Mouse (Mus musculus) gastrocnemius, adult 8-10 months (tissue): ENCODE results near the gene Chrnb1. TPM values are rescaled to one million over a fixed set of nuclear protein-coding genes. Genes with fewer than 3 reads are reported as not detected.

Experiments
- DNase-seq, 2 experiments: peaks; one replicate each; pipeline ENCODE4 v3.0.0; 2022; ENCODE audit warnings: low spot score in 2 of 2
- total RNA-seq, 4 experiments: library from RNA; stranded (reverse); gene quantifications; 2 replicates each; pipeline ENCODE4 v1.2.4; 2022

Gene Chrnb1
- total RNA-seq, 4 experiments from 2014 or later: 25.2 to 33.8 (median 28.9) TPM

- DNase-seq: no peak
Measured at GRCm38 (mm10) chr11:69804972-69805909, 9.5 kb upstream of the Chrnb1 start, which contains the start of gene Tmem102. Gene Tmem102 (minus strand): TSS chr11:69805624.

GRCm38 (mm10) chr11:69804652-69804940 is 8.9 kb upstream of the Chrnb1 start:
- no peak for DNase-seq

- peak; percentile 55 to 64 for DNase-seq
Measured at GRCm38 (mm10) chr11:69803786-69804651, 8.3 kb upstream of the Chrnb1 start.

- DNase-seq: no peak
Measured at GRCm38 (mm10) chr11:69803328-69803727, 7.6 kb upstream of the Chrnb1 start.

- DNase-seq: peak; percentile 75 to 79
Measured at GRCm38 (mm10) chr11:69802648-69803105, 6.9 kb upstream of the Chrnb1 start.

- no peak for DNase-seq
Measured at GRCm38 (mm10) chr11:69801379-69801977, 5.7 kb upstream of the Chrnb1 start, which contains the start of gene Fgf11. Gene Fgf11 (minus strand): TSS chr11:69801857.

- DNase-seq: no peak
Measured at GRCm38 (mm10) chr11:69800392-69801197, 4.9 kb upstream of the Chrnb1 start.

GRCm38 (mm10) chr11:69800138-69800391 is 4.3 kb upstream of the Chrnb1 start:
- DNase-seq: peak in 1 of 2 experiments; percentile 36

- no peak for DNase-seq
Measured at GRCm38 (mm10) chr11:69799394-69800137, 3.8 kb upstream of the Chrnb1 start.

- DNase-seq: no peak
Measured at GRCm38 (mm10) chr11:69797924-69798323, 2.2 kb upstream of the Chrnb1 start.

GRCm38 (mm10) chr11:69795983-69796435 is 266 bp upstream of the Chrnb1 start:
- no peak for DNase-seq

- no peak for DNase-seq
Measured at GRCm38 (mm10) chr11:69793429-69793828, 2.3 kb downstream of the Chrnb1 start.

GRCm38 (mm10) chr11:69791420-69791819 is 4.3 kb downstream of the Chrnb1 start:
- DNase-seq: no peak

- DNase-seq: no peak
Measured at GRCm38 (mm10) chr11:69789431-69789830, 6.3 kb downstream of the Chrnb1 start.

GRCm38 (mm10) chr11:69787306-69787705 is 8.4 kb downstream of the Chrnb1 start:
- no peak for DNase-seq

- no peak for DNase-seq
Measured at GRCm38 (mm10) chr11:69784793-69785272, 10.9 kb downstream of the Chrnb1 start.

- no peak for DNase-seq
Measured at GRCm38 (mm10) chr11:69781828-69782227, 13.9 kb downstream of the Chrnb1 start.

GRCm38 (mm10) chr11:69778985-69779384 is 16.8 kb downstream of the Chrnb1 start:
- no peak for DNase-seq

GRCm38 (mm10) chr11:69778258-69778982 is 17.3 kb downstream of the Chrnb1 start:
- no peak for DNase-seq
